Mouse (Mus musculus): ENCODE results near the gene Rab42.

- TF ChIP-seq CTCF (conservative IDR thresholded peaks at IDR 0.05; ENCODE audit: insufficient read depth, insufficient read length, low read depth, low read length) (no peak), POLR2A (IDR thresholded peaks at IDR 0.05; ENCODE audit: low read depth, low read length) (no peak)
Observed at GRCm38 (mm10) chr4:132305276-132305675, 2.1 kb upstream of the Rab42 start.
